Mouse (Mus musculus) liver, embryonic 13.5 days (tissue): ENCODE results near the gene Ip6k3. TPM values are rescaled to one million over a fixed set of nuclear protein-coding genes. Genes with fewer than 3 reads are reported as not detected.
A peak's percentile ranks its signal among the peaks of the same experiment; 100 is the strongest.

ENCODE experiments used
- ATAC-seq: fragments of 200-750 bp; cut with Nextera tagmentation; 2 replicates; pipeline ENCODE4 v1.8.0; 2017; ENCODE audit warnings: low read depth, mild to moderate bottlenecking, moderate number of reproducible peaks, moderate library complexity
- DNase-seq: peaks from one replicate; pipeline ENCODE4 v3.0.0; 2022
- H3K27ac ChIP-seq: fragments of 300-500 bp; sonication (generic); 2 replicates; pipeline ENCODE4 v1.5.1; 2015; ENCODE audit warnings: moderate library complexity, mild to moderate bottlenecking, inconsistent platforms
- H3K27me3 ChIP-seq: fragments of 300-500 bp; sonication (generic); 2 replicates; pipeline ENCODE4 v1.6.1; 2015; ENCODE audit warnings: mild to moderate bottlenecking, inconsistent platforms
- H3K36me3 ChIP-seq: fragments of 300-500 bp; sonication (generic); 2 replicates; pipeline ENCODE4 v1.6.1; 2015; ENCODE audit warnings: mild to moderate bottlenecking, inconsistent platforms
- H3K4me1 ChIP-seq: fragments of 300-500 bp; sonication (generic); replicated peaks from 2 replicates; pipeline ENCODE4 v1.6.1; 2015; ENCODE audit warnings: inconsistent platforms
- H3K4me2 ChIP-seq: fragments of 300-500 bp; sonication (generic); 2 replicates; pipeline ENCODE4 v1.6.1; 2015; ENCODE audit warnings: inconsistent platforms, mild to moderate bottlenecking, moderate library complexity
- H3K4me3 ChIP-seq: fragments of 300-500 bp; sonication (generic); replicated peaks from 2 replicates; pipeline ENCODE4 v1.5.1; 2015; ENCODE audit warnings: mild to moderate bottlenecking, inconsistent platforms
- H3K9ac ChIP-seq: fragments of 300-500 bp; sonication (generic); 2 replicates; pipeline ENCODE4 v1.6.1; 2015; ENCODE audit warnings: mild to moderate bottlenecking, inconsistent platforms
- H3K9me3 ChIP-seq: fragments of 300-500 bp; sonication (generic); replicated peaks from 2 replicates; pipeline ENCODE4 v1.6.1; 2016; ENCODE audit warnings: inconsistent platforms
- WGBS: fragments of 180-500 bp; shearing (Covaris S2); methylation state at CpG from one replicate; pipeline ENCODE4 v1.1.7; 2015; ENCODE audit not compliant: insufficient replicate concordance; 5-methylcytosine and 5-hydroxymethylcytosine counted together
- polyA plus RNA-seq: library from polyadenylated mRNA; unstranded; fragments of >200 nt; fragmentation: Nextera tagmentation; extraction: Ambion mirVana; gene quantifications from 2 replicates; pipeline ENCODE4 v1.2.1, GENCODE M21; 2015

Ip6k3 gene
- polyA plus RNA-seq, 1 experiment from 2014 or later, result 0.06 TPM

- DNase-seq, result no peak
- no peak overlapping the region for H3K4me2 ChIP-seq
- WGBS, result 72% methylated on average over 7 of the region's 7 CpGs
- peaks cover 58% of the 10 kb centered on the region for H3K4me1 ChIP-seq
- peak overlapping the region; percentile 60 for H3K27ac ChIP-seq
- peak; percentile 63 for ATAC-seq
- H3K36me3 ChIP-seq, result peaks cover 50% of the 10 kb centered on the region
- no peaks in the 10 kb centered on the region for H3K27me3 ChIP-seq
- no peak overlapping the region for H3K4me3 ChIP-seq
- H3K9ac ChIP-seq, result no peak overlapping the region
- no peaks in the 10 kb centered on the region for H3K9me3 ChIP-seq
These were observed 45.8 kb downstream of the Ip6k3 start for GRCm38 (mm10) chr17:27121781-27122180.

DNA sequence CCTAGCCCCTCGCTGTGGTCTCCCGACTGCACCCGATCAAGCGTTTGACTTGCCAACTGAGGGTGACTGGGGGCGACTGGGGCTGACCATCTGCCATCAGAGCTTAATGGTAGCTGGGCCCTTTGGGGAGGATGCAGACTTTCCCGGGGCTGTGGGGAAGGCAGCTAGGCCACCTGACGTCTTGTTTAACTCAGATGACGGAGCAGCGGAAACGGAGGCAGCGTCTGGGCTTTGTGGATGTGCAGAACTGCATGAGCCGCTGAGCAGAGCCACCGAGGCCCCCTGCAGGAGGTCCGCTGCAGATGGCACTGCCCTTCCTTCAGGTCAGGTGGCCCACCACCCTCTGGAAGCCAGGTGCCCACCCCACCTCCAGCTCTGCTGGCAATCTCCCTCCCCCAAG, 46.3 kb downstream of the Ip6k3 start:
- ATAC-seq (no peak), DNase-seq (no peak)
- no peaks in the 10 kb centered on the region for H3K27me3 ChIP-seq
- H3K27ac ChIP-seq, result peak overlapping the region; percentile 55
- H3K9ac ChIP-seq, result no peak overlapping the region
- no peaks in the 10 kb centered on the region for H3K9me3 ChIP-seq
- H3K4me3 ChIP-seq, result no peak overlapping the region
- H3K4me2 ChIP-seq, result no peak overlapping the region
- peaks cover 54% of the 10 kb centered on the region for H3K36me3 ChIP-seq
- H3K4me1 ChIP-seq, result peaks cover 56% of the 10 kb centered on the region
- WGBS, result 69% methylated on average over 14 of the region's 14 CpGs

- H3K4me2 ChIP-seq, result no peak overlapping the region
- no peak overlapping the region for H3K4me3 ChIP-seq
- DNase-seq, result no peak
- ATAC-seq, result no peak
- no peaks in the 10 kb centered on the region for H3K27me3 ChIP-seq
- H3K9ac ChIP-seq, result no peak overlapping the region
- peaks cover 54% of the 10 kb centered on the region for H3K36me3 ChIP-seq
- H3K4me1 ChIP-seq, result peaks cover 56% of the 10 kb centered on the region
- H3K9me3 ChIP-seq, result no peaks in the 10 kb centered on the region
- 23% methylated on average over 18 of the region's 18 CpGs for WGBS
- H3K27ac ChIP-seq, result no peak overlapping the region
These were observed 47.0 kb downstream of the Ip6k3 start for GRCm38 (mm10) chr17:27120561-27121024.

DNA sequence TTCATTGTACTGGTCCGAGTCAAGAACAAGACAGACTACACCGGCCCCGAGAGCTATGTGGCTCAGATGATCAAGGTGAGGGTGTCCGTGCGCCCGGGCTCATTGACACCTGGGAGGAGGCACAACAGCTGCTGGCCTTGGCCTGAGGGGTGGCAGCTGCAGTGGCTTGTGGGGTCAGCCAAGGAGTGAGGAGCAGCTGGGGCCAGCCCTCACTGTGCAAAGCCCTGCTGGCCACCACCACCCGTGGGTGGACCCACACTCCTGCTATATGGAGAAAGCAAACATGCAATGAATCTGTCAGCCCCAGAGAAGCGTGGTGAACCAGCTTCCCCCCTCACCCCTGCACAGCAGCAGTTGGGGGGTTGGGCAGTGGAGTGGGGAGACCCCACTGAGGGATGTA, 47.6 kb downstream of the Ip6k3 start:
- Histone ChIP-seq H3K4me3 (no peak overlapping the region), H3K27me3 (no peaks in the 10 kb centered on the region), H3K27ac (no peak overlapping the region), H3K9me3 (no peaks in the 10 kb centered on the region), H3K4me1 (peaks cover 50% of the 10 kb centered on the region), H3K36me3 (peaks cover 47% of the 10 kb centered on the region), H3K9ac (no peak overlapping the region), H3K4me2 (no peak overlapping the region)
- 71% methylated on average over 8 of the region's 8 CpGs for WGBS
- ATAC-seq (no peak), DNase-seq (no peak)

- peaks cover 44% of the 10 kb centered on the region for H3K36me3 ChIP-seq
- no peak overlapping the region for H3K4me2 ChIP-seq
- DNase-seq (no peak), ATAC-seq (no peak)
- no peaks in the 10 kb centered on the region for H3K9me3 ChIP-seq
- H3K27ac ChIP-seq, result no peak overlapping the region
- H3K4me3 ChIP-seq, result no peak overlapping the region
- H3K27me3 ChIP-seq, result no peaks in the 10 kb centered on the region
- peaks cover 46% of the 10 kb centered on the region for H3K4me1 ChIP-seq
- 80% methylated on average over 4 of the region's 4 CpGs for WGBS
- no peak overlapping the region for H3K9ac ChIP-seq
These were observed 48.1 kb downstream of the Ip6k3 start for GRCm38 (mm10) chr17:27119540-27119895.

- Histone ChIP-seq H3K9ac (no peak overlapping the region), H3K36me3 (peaks cover 38% of the 10 kb centered on the region), H3K4me2 (no peak overlapping the region), H3K27me3 (no peaks in the 10 kb centered on the region), H3K9me3 (no peaks in the 10 kb centered on the region), H3K27ac (no peak overlapping the region), H3K4me1 (peaks cover 40% of the 10 kb centered on the region), H3K4me3 (no peak overlapping the region)
- DNase-seq (no peak), ATAC-seq (no peak)
- 61% methylated on average over 25 of the region's 25 CpGs for WGBS
These were observed 48.7 kb downstream of the Ip6k3 start for GRCm38 (mm10) chr17:27118676-27119539.

GRCm38 (mm10) chr17:27110072-27110471, 57.5 kb downstream of the Ip6k3 start:
- Histone ChIP-seq H3K4me3 (no peak overlapping the region), H3K27me3 (no peaks in the 10 kb centered on the region), H3K4me2 (no peak overlapping the region), H3K27ac (no peak overlapping the region), H3K36me3 (no peaks in the 10 kb centered on the region; the same call in 1 of the 2 replicates), H3K4me1 (no peaks in the 10 kb centered on the region), H3K9me3 (no peaks in the 10 kb centered on the region), H3K9ac (no peak overlapping the region)
- DNase-seq, result no peak
- ATAC-seq, result no peak
- 77% methylated on average over 7 of the region's 7 CpGs for WGBS

DNA sequence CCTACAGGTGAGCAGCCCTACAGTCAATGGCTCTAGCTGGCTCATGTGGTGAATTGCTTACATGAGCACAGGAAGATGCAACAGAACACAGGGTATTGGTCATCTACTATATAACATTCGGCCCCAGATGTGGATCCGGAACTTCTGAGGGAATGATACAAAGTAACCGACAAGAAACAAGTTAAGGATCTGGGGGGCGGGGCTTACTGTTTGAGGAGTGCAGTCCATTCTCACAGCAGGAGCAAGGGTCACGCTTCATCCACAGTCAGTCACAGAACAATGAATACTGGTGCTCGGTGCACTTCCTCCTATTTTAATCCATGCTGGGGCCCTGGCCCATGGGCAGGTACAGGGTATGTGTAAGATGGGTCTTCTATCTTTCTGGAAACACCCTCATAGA, 59.7 kb downstream of the Ip6k3 start:
- Histone ChIP-seq H3K9me3 (no peaks in the 10 kb centered on the region), H3K4me1 (no peaks in the 10 kb centered on the region), H3K27ac (no peak overlapping the region), H3K4me3 (no peak overlapping the region), H3K27me3 (no peaks in the 10 kb centered on the region), H3K9ac (no peak overlapping the region), H3K4me2 (no peak overlapping the region), H3K36me3 (no peaks in the 10 kb centered on the region; the same call in 1 of the 2 replicates)
- ATAC-seq, result no peak
- DNase-seq, result no peak
- WGBS, result 62% methylated on average over 6 of the region's 6 CpGs

- Histone ChIP-seq H3K4me1 (no peaks in the 10 kb centered on the region), H3K27me3 (no peaks in the 10 kb centered on the region), H3K4me3 (no peak overlapping the region), H3K9ac (no peak overlapping the region), H3K27ac (no peak overlapping the region), H3K4me2 (no peak overlapping the region), H3K9me3 (no peaks in the 10 kb centered on the region), H3K36me3 (peaks cover under 1% of the 10 kb centered on the region; the same call in 1 of the 2 replicates)
- ATAC-seq, result no peak
- no peak for DNase-seq
- WGBS, result 72% methylated on average over 9 of the region's 9 CpGs
These were observed 60.9 kb downstream of the Ip6k3 start for GRCm38 (mm10) chr17:27106745-27107144.

- no peak for ATAC-seq
- Histone ChIP-seq H3K4me3 (no peak overlapping the region), H3K4me1 (no peaks in the 10 kb centered on the region), H3K36me3 (0 out of 2 replicates have a peak, but pooled peaks cover 4% of the 10 kb centered on the region), H3K9me3 (no peaks in the 10 kb centered on the region), H3K27ac (no peak overlapping the region), H3K27me3 (no peaks in the 10 kb centered on the region), H3K4me2 (no peak overlapping the region), H3K9ac (no peak overlapping the region)
- WGBS, result 65% methylated on average over 18 of the region's 18 CpGs
- DNase-seq, result no peak
These were observed 61.7 kb downstream of the Ip6k3 start for GRCm38 (mm10) chr17:27105698-27106470.

DNA sequence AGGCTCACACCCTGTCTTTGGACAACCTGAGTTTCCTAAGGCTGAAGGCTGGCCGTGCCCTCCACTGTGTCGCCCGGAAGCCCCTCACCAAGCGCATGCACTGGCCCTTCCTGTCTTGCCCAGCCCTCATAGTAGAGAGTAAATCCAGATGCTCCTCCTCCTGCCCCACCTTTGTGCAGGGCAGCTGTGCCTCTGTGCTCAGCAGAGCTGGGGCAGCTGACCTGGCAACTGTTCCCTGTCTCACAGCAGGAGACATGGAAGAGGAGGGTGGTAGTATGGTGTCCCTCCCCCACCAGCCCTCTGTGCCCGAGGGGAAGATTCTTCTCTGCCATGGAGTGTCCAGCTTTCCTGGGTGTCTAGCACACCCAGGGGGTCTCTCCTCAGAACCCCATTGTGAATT, 65.9 kb downstream of the Ip6k3 start:
- Histone ChIP-seq H3K4me2 (no peak overlapping the region), H3K36me3 (0 out of 2 replicates have a peak, but pooled peaks cover 4% of the 10 kb centered on the region), H3K27me3 (no peaks in the 10 kb centered on the region), H3K4me1 (no peaks in the 10 kb centered on the region), H3K27ac (no peak overlapping the region), H3K4me3 (no peak overlapping the region), H3K9ac (no peak overlapping the region), H3K9me3 (no peaks in the 10 kb centered on the region)
- ATAC-seq (no peak), DNase-seq (no peak)
- 78% methylated on average over 5 of the region's 5 CpGs for WGBS
